Mouse (Mus musculus): Measurements from ENCODE around the gene Ppp1ca. TPM values are rescaled to one million over a fixed set of nuclear protein-coding genes. Genes with fewer than 3 reads are reported as not detected.
A peak's percentile ranks its signal among the peaks of the same experiment; 100 is the strongest.

Ppp1ca gene
- polyA plus RNA-seq, 1 experiment from 2014 or later, result 931 TPM

- Histone ChIP-seq H3K4me1 (replicated peaks; ENCODE audit: control insufficient read depth, insufficient read depth, low read length) (peaks cover 48% of the 10 kb centered on the region), H3K9me3 (ENCODE audit: control insufficient read depth, low read length) (no peaks in the 10 kb centered on the region), H3K36me3 (ENCODE audit: control insufficient read depth, insufficient read depth, low read length) (no peaks in the 10 kb centered on the region), H3K4me2 (ENCODE audit: low read depth, low read length) (peak overlapping the region; percentile 94), H3K9ac (ENCODE audit: low read length) (peak overlapping the region; percentile 92), H3K27ac (ENCODE audit: low read length) (peak overlapping the region; percentile 96), H3K27me3 (ENCODE audit: control insufficient read depth, insufficient read depth, low read depth, low read length) (no peaks in the 10 kb centered on the region), H3K4me3 (ENCODE audit: low read length) (peak overlapping the region; percentile 80)
- no peak for ATAC-seq (ENCODE audit: low read depth)
- WGBS, result under 1% methylated on average over 21 of the region's 21 CpGs
Measured at GRCm38 (mm10) chr19:4215451-4215840, 23.6 kb downstream of the Ppp1ca start.

- Histone ChIP-seq H3K27ac (ENCODE audit: low read length) (peak overlapping the region; percentile 17), H3K27me3 (ENCODE audit: control insufficient read depth, insufficient read depth, low read depth, low read length) (no peaks in the 10 kb centered on the region), H3K4me2 (ENCODE audit: low read depth, low read length) (peak overlapping the region; percentile 94), H3K36me3 (ENCODE audit: control insufficient read depth, insufficient read depth, low read length) (no peaks in the 10 kb centered on the region), H3K9ac (ENCODE audit: low read length) (peak overlapping the region; percentile 12), H3K4me1 (replicated peaks; ENCODE audit: control insufficient read depth, insufficient read depth, low read length) (peaks cover 55% of the 10 kb centered on the region), H3K9me3 (ENCODE audit: control insufficient read depth, low read length) (no peaks in the 10 kb centered on the region), H3K4me3 (ENCODE audit: low read length) (peak overlapping the region; percentile 34)
- 12% methylated on average over 14 of the region's 14 CpGs for WGBS
- ATAC-seq (ENCODE audit: low read depth), result peak; percentile 27; the same call in 1 of the 2 replicates
Measured at GRCm38 (mm10) chr19:4216041-4216685, 24.3 kb downstream of the Ppp1ca start.

- Histone ChIP-seq H3K36me3 (ENCODE audit: control insufficient read depth, insufficient read depth, low read length) (no peaks in the 10 kb centered on the region), H3K27ac (ENCODE audit: low read length) (no peak overlapping the region), H3K4me1 (replicated peaks; ENCODE audit: control insufficient read depth, insufficient read depth, low read length) (peaks cover 56% of the 10 kb centered on the region), H3K9ac (ENCODE audit: low read length) (peak overlapping the region; percentile 12; the same call in 1 of the 2 replicates), H3K4me2 (ENCODE audit: low read depth, low read length) (peak overlapping the region; percentile 94), H3K4me3 (ENCODE audit: low read length) (no peak overlapping the region; the same call in 1 of the 2 replicates), H3K9me3 (ENCODE audit: control insufficient read depth, low read length) (no peaks in the 10 kb centered on the region), H3K27me3 (ENCODE audit: control insufficient read depth, insufficient read depth, low read depth, low read length) (no peaks in the 10 kb centered on the region)
- 10% methylated on average over 5 of the region's 5 CpGs for WGBS
- peak; percentile 12; the same call in 1 of the 2 replicates for ATAC-seq (ENCODE audit: low read depth)
Measured at GRCm38 (mm10) chr19:4217140-4217539, 25.3 kb downstream of the Ppp1ca start.

- no peak for ATAC-seq (ENCODE audit: low read depth)
- Histone ChIP-seq H3K27me3 (ENCODE audit: control insufficient read depth, insufficient read depth, low read depth, low read length) (no peaks in the 10 kb centered on the region), H3K4me3 (ENCODE audit: low read length) (no peak overlapping the region), H3K27ac (ENCODE audit: low read length) (no peak overlapping the region), H3K9ac (ENCODE audit: low read length) (no peak overlapping the region), H3K36me3 (ENCODE audit: control insufficient read depth, insufficient read depth, low read length) (no peaks in the 10 kb centered on the region), H3K9me3 (ENCODE audit: control insufficient read depth, low read length) (no peaks in the 10 kb centered on the region), H3K4me2 (ENCODE audit: low read depth, low read length) (no peak overlapping the region), H3K4me1 (replicated peaks; ENCODE audit: control insufficient read depth, insufficient read depth, low read length) (peaks cover 49% of the 10 kb centered on the region)
- WGBS, result 42% methylated on average over 3 of the region's 3 CpGs
Measured at GRCm38 (mm10) chr19:4217855-4218254, 26.0 kb downstream of the Ppp1ca start.

GRCm38 (mm10) chr19:4218293-4218692 lies 26.4 kb downstream of the Ppp1ca start:
- Histone ChIP-seq H3K27ac (ENCODE audit: low read length) (no peak overlapping the region), H3K4me3 (ENCODE audit: low read length) (no peak overlapping the region), H3K36me3 (ENCODE audit: control insufficient read depth, insufficient read depth, low read length) (no peaks in the 10 kb centered on the region), H3K9ac (ENCODE audit: low read length) (no peak overlapping the region), H3K4me2 (ENCODE audit: low read depth, low read length) (no peak overlapping the region), H3K4me1 (replicated peaks; ENCODE audit: control insufficient read depth, insufficient read depth, low read length) (peaks cover 45% of the 10 kb centered on the region), H3K9me3 (ENCODE audit: control insufficient read depth, low read length) (no peaks in the 10 kb centered on the region), H3K27me3 (ENCODE audit: control insufficient read depth, insufficient read depth, low read depth, low read length) (no peaks in the 10 kb centered on the region)
- WGBS, result 88% methylated on average over 11 of the region's 11 CpGs
- ATAC-seq (ENCODE audit: low read depth), result no peak

- Histone ChIP-seq H3K4me1 (replicated peaks; ENCODE audit: control insufficient read depth, insufficient read depth, low read length) (peaks cover 40% of the 10 kb centered on the region), H3K36me3 (ENCODE audit: control insufficient read depth, insufficient read depth, low read length) (no peaks in the 10 kb centered on the region), H3K27me3 (ENCODE audit: control insufficient read depth, insufficient read depth, low read depth, low read length) (no peaks in the 10 kb centered on the region), H3K9ac (ENCODE audit: low read length) (no peak overlapping the region), H3K4me2 (ENCODE audit: low read depth, low read length) (no peak overlapping the region), H3K27ac (ENCODE audit: low read length) (no peak overlapping the region), H3K9me3 (ENCODE audit: control insufficient read depth, low read length) (no peaks in the 10 kb centered on the region), H3K4me3 (ENCODE audit: low read length) (no peak overlapping the region)
- 78% methylated on average over 1 of the region's 1 CpGs for WGBS
- ATAC-seq (ENCODE audit: low read depth), result no peak
Measured at GRCm38 (mm10) chr19:4218784-4219183, 26.9 kb downstream of the Ppp1ca start.

- Histone ChIP-seq H3K4me3 (ENCODE audit: low read length) (no peak overlapping the region), H3K9me3 (ENCODE audit: control insufficient read depth, low read length) (no peaks in the 10 kb centered on the region), H3K4me2 (ENCODE audit: low read depth, low read length) (no peak overlapping the region), H3K36me3 (ENCODE audit: control insufficient read depth, insufficient read depth, low read length) (no peaks in the 10 kb centered on the region), H3K27me3 (ENCODE audit: control insufficient read depth, insufficient read depth, low read depth, low read length) (no peaks in the 10 kb centered on the region), H3K9ac (ENCODE audit: low read length) (no peak overlapping the region), H3K4me1 (replicated peaks; ENCODE audit: control insufficient read depth, insufficient read depth, low read length) (peaks cover 35% of the 10 kb centered on the region), H3K27ac (ENCODE audit: low read length) (no peak overlapping the region)
- no peak for ATAC-seq (ENCODE audit: low read depth)
- 82% methylated on average over 6 of the region's 6 CpGs for WGBS
Measured at GRCm38 (mm10) chr19:4219943-4220342, 28.1 kb downstream of the Ppp1ca start.

GRCm38 (mm10) chr19:4220416-4220815 lies 28.6 kb downstream of the Ppp1ca start:
- H3K4me3 ChIP-seq (ENCODE audit: low read length), result no peak overlapping the region
- 32% methylated on average over 4 of the region's 4 CpGs for WGBS
- H3K36me3 ChIP-seq (ENCODE audit: control insufficient read depth, insufficient read depth, low read length), result no peaks in the 10 kb centered on the region
- H3K4me2 ChIP-seq (ENCODE audit: low read depth, low read length), result peak overlapping the region; percentile 22; the same call in 1 of the 2 replicates
- H3K9me3 ChIP-seq (ENCODE audit: control insufficient read depth, low read length), result no peaks in the 10 kb centered on the region
- 0 out of 2 replicates have a peak overlapping the region, but pooled peaks have one; percentile 43 for H3K9ac ChIP-seq (ENCODE audit: low read length)
- H3K27ac ChIP-seq (ENCODE audit: low read length), result peak overlapping the region; percentile 87
- no peaks in the 10 kb centered on the region for H3K27me3 ChIP-seq (ENCODE audit: control insufficient read depth, insufficient read depth, low read depth, low read length)
- H3K4me1 ChIP-seq (replicated peaks; ENCODE audit: control insufficient read depth, insufficient read depth, low read length), result peaks cover 35% of the 10 kb centered on the region
- ATAC-seq (ENCODE audit: low read depth), result 0 out of 2 replicates have a peak, but pooled peaks have one; percentile 5

- H3K27me3 ChIP-seq (ENCODE audit: control insufficient read depth, insufficient read depth, low read depth, low read length), result no peaks in the 10 kb centered on the region
- 32% methylated on average over 14 of the region's 14 CpGs for WGBS
- H3K4me1 ChIP-seq (replicated peaks; ENCODE audit: control insufficient read depth, insufficient read depth, low read length), result peaks cover 32% of the 10 kb centered on the region
- H3K36me3 ChIP-seq (ENCODE audit: control insufficient read depth, insufficient read depth, low read length), result no peaks in the 10 kb centered on the region
- no peaks in the 10 kb centered on the region for H3K9me3 ChIP-seq (ENCODE audit: control insufficient read depth, low read length)
- no peak overlapping the region for H3K4me3 ChIP-seq (ENCODE audit: low read length)
- peak overlapping the region; percentile 22; the same call in 1 of the 2 replicates for H3K4me2 ChIP-seq (ENCODE audit: low read depth, low read length)
- peak overlapping the region; percentile 87 for H3K27ac ChIP-seq (ENCODE audit: low read length)
- peak overlapping the region; percentile 3 for H3K9ac ChIP-seq (ENCODE audit: low read length)
- ATAC-seq (ENCODE audit: low read depth), result peak; percentile 61
Measured at GRCm38 (mm10) chr19:4220957-4221743, 29.3 kb downstream of the Ppp1ca start.
